Mouse (Mus musculus) c-Kit-positive CD71-positive TER-119-positive erythroid progenitor cells, embryonic 14.5 days (primary cell): ENCODE results near the gene Trpm1.
"Not testable (repeated sequence)": the region's sequence is repeated elsewhere in the genome, so short reads cannot be mapped to it uniquely, and the experiment has no call there.

ENCODE experiments used
- DNase-seq: peaks from one replicate; pipeline ENCODE4 v3.0.0-alpha.2; 2013; ENCODE audit warnings: low spot score

Trpm1 gene

DNA sequence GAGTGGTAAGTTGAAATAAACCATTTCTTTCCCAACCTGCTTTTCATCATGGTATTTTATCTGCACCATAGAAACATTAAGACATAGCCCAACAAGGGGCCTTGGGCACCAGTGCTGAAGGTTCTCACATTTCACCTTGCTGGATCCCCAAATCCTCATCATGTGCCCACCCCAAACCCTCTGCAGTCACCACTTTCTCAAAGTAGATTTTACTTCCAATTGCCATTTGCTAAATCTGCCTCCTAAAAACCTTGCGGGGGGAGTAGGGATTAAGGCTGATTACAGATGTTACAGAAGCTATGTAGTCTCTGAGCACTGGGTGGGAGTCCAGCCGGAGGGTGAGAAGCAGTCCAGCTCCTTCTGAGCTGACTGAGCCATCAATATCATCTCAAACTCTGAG is at the start of gene Trpm1:
Gene Trpm1, plus strand, starts transcription at position 301 of the 400 bp plus-strand sequence.
- no peak for DNase-seq

GRCm38 (mm10) chr7:64122131-64122715 is 31.4 kb upstream of the Trpm1 start:
- no peak for DNase-seq

GRCm38 (mm10) chr7:64123721-64124120 is 29.9 kb upstream of the Trpm1 start:
- no peak for DNase-seq

GRCm38 (mm10) chr7:64125994-64126393 is 27.6 kb upstream of the Trpm1 start:
- not testable (repeated sequence) for DNase-seq

DNA sequence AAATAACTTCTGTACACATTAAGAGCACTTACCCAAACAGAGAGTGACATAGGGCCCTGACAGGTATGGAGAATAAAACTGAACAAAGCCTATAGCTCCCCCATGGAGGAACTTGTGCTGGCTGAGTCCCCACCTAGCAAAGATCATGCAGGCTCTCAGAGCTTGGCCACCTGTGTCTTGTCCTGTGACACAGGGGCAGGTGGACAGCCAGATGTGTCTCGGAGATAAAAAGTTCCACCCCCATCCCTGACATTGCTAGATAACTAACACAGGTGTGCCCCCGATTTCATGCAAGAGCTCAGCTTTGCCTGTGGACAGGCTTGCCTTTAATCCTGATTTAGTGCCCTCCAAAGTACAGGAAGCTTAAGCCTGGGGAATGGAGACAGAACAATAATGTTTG is 13.8 kb upstream of the Trpm1 start:
- no peak for DNase-seq

- no peak for DNase-seq
These were observed 12.2 kb upstream of the Trpm1 start for GRCm38 (mm10) chr7:64141301-64142032.

GRCm38 (mm10) chr7:64149337-64149736 is 4.3 kb upstream of the Trpm1 start:
- DNase-seq: no peak

- no peak for DNase-seq
These were observed 3.9 kb upstream of the Trpm1 start for GRCm38 (mm10) chr7:64149747-64150146.

- DNase-seq: no peak
These were observed 3.1 kb upstream of the Trpm1 start for GRCm38 (mm10) chr7:64150436-64151080.

DNA sequence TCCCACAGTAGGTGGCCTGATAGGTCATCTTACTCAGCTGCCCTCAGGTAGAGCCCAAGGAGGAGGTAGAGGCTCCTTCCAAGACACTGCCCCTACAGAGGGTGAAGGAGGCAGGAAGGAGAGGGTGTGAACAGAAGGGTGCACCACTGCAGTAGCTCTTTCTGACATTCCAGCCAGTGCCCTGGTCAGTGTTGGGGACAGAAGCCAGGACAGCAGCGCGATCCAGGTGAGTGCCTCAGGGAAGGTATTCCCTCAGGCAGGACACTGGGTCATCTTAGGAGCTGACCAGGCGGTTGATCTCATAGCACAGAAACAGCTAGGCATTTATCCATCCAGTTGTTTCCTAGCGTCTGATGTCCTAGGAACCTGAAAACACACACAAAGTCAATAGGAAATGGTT is 1.6 kb downstream of the Trpm1 start:
- no peak for DNase-seq

- DNase-seq: peak; percentile 14
These were observed 2.1 kb downstream of the Trpm1 start for GRCm38 (mm10) chr7:64155687-64156086.

GRCm38 (mm10) chr7:64156271-64156911 is 2.8 kb downstream of the Trpm1 start:
- DNase-seq: no peak

DNA sequence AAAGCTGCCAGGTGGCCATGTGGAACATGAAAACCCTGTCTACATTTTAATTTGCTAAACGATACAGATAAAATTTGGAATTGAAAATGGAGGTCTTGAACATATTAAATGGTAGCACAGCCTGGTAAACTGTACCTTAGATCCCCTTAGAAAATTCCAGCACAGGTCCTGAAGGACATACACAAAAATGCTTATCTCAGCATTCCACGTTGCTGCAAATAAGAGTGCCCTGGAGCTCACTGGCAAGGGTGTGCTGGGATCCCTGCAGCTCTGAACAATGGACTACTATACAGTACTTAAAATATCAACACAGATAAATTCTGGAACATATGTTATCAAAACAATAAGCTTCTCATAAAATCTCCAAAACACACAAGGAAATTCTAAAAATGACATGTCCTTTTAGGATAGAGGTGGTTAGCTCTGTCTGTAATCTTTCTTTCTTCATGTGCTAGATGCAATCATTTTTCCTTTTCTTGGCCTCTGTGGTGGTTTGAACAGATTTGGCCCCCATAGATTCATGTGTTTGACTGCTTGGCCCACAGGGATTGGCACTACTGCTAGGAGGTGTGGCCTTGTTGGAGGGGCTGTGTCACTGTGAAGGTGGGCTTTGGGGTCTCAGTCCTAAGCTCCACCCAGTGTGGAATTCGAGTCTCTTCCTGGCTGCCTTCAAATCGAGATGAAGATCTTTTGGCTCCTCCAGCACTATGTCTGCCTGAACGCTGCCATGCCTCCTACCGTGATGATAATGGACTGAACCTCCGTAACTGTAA is 3.5 kb downstream of the Trpm1 start:
- DNase-seq: no peak

GRCm38 (mm10) chr7:64158281-64159055 is 4.8 kb downstream of the Trpm1 start:
- DNase-seq: no peak

GRCm38 (mm10) chr7:64159056-64159542 is 5.5 kb downstream of the Trpm1 start:
- DNase-seq: no peak

- no peak for DNase-seq
These were observed 6.3 kb downstream of the Trpm1 start for GRCm38 (mm10) chr7:64159612-64160591.

- no peak for DNase-seq
These were observed 7.3 kb downstream of the Trpm1 start for GRCm38 (mm10) chr7:64160737-64161470.

GRCm38 (mm10) chr7:64161990-64162389 is 8.4 kb downstream of the Trpm1 start:
- DNase-seq: no peak

DNA sequence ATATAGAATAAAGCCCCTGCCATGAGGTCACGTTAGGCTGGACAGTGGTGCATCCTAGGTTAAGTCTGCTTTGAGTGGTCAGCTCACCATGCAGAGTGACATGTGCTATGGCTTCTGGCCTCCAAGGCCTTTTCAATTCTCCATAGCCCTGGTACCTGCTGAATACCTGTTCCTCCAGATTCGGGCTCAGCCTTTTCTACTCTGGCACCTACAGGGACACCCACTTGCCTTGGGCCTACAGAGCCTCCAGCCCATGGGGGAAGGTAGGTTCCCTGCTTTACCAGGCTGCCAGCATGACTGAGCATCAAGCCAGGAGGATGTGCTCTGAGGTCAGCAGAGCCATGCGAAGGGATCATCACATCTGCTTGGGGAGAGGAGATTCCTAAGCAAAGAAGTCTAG is 9.5 kb downstream of the Trpm1 start:
- DNase-seq: no peak
